Mouse (Mus musculus) stomach, embryonic 14.5 days (tissue): ENCODE measurements around the gene Mgat4d. TPM values are rescaled to one million over a fixed set of nuclear protein-coding genes. Genes with fewer than 3 reads are reported as not detected.
"Not testable (repeated sequence)": the region's sequence is repeated elsewhere in the genome, so short reads cannot be mapped to it uniquely, and the experiment has no call there.

ENCODE experiments used
- ATAC-seq: fragments of 200-750 bp; cut with Nextera tagmentation; 2 replicates; pipeline ENCODE4 v1.8.0; 2017; ENCODE audit warnings: low read depth, moderate TSS enrichment; ENCODE audit not compliant: insufficient number of reproducible peaks, insufficient read depth, low FRiP score
- H3K27ac ChIP-seq: fragments of 300-500 bp; sonication (generic); 2 replicates; pipeline ENCODE4 v1.5.1; 2014; ENCODE audit warnings: mild to moderate bottlenecking, low read length, moderate library complexity, mixed read lengths
- H3K27me3 ChIP-seq: fragments of 300-500 bp; sonication (generic); 2 replicates; pipeline ENCODE4 v1.6.1; 2014; ENCODE audit warnings: low read length, control low read depth, mixed read lengths; ENCODE audit not compliant: control insufficient read depth, insufficient read depth
- H3K36me3 ChIP-seq: fragments of 300-500 bp; sonication (generic); 2 replicates; pipeline ENCODE4 v1.6.1; 2014; ENCODE audit warnings: mild to moderate bottlenecking, control low read depth, low read length, moderate library complexity, mixed read lengths; ENCODE audit not compliant: control insufficient read depth, insufficient read depth
- H3K4me1 ChIP-seq: fragments of 300-500 bp; sonication (generic); 2 replicates; pipeline ENCODE4 v1.6.1; 2014; ENCODE audit warnings: low read length, control low read depth, mixed read lengths; ENCODE audit not compliant: control insufficient read depth, insufficient read depth
- H3K4me2 ChIP-seq: fragments of 300-500 bp; sonication (generic); replicated peaks from 2 replicates; pipeline ENCODE4 v1.6.1; 2014; ENCODE audit warnings: low read depth, low read length, control low read depth
- H3K4me3 ChIP-seq: fragments of 300-500 bp; sonication (generic); 2 replicates; pipeline ENCODE4 v1.5.1; 2014; ENCODE audit warnings: low read depth, low read length, control low read depth
- H3K9ac ChIP-seq: fragments of 300-500 bp; sonication (generic); replicated peaks from 2 replicates; pipeline ENCODE4 v1.6.1; 2014; ENCODE audit warnings: low read depth, mild to moderate bottlenecking, control low read depth, low read length, moderate library complexity, mixed read lengths
- H3K9me3 ChIP-seq: fragments of 300-500 bp; sonication (generic); 2 replicates; pipeline ENCODE4 v1.6.1; 2016; ENCODE audit warnings: low read depth, low read length, control low read depth; ENCODE audit not compliant: control insufficient read depth
- WGBS: fragments of 180-500 bp; shearing (Covaris S2); extraction: QIAGEN DNeasy Blood & Tissue Kit; methylation state at CpG from one replicate; pipeline ENCODE4 v1.1.7; 2014; 5-methylcytosine and 5-hydroxymethylcytosine counted together
- polyA plus RNA-seq: library from polyadenylated mRNA; unstranded; fragments of >200 nt; fragmentation: Nextera tagmentation; extraction: Ambion mirVana; gene quantifications from 2 replicates; pipeline ENCODE4 v1.2.1, GENCODE M21; 2014

Mgat4d gene
- polyA plus RNA-seq: not detected in 2 replicates

DNA sequence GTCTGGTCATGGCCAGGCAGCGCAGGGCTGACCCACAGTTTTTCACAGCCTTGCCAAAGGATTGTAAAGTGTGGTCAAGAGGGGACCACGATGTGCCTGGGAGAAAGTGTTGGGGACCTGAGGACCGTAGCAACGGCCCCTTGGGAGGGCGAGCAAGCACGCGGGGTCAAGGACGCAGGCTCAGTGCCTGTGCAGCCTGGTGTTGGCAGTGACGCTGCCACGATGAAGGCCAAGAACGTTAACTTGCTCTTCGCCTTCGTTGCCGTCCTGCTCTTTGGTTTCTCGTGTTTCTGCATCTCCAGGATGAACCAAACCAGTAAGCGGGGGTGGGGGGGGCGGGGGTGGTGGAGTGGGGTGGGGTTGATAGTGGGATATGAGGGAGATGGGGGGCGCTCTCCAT lies at the start of gene Mgat4d:
Mgat4d (plus strand) TSS at position 209 of the 400 bp plus-strand sequence.
- H3K4me2 ChIP-seq: no peak within 1 kb of the TSS
- no peak within 1 kb of the TSS for H3K4me3 ChIP-seq
- H3K36me3 ChIP-seq: no peaks in the 10 kb centered on the region
- H3K27ac ChIP-seq: no peak within 1 kb of the TSS
- WGBS: 77% methylated on average over 18 of the region's 18 CpGs
- ATAC-seq: no peak
- no peaks in the 10 kb centered on the region for H3K9me3 ChIP-seq
- no peak within 1 kb of the TSS for H3K9ac ChIP-seq
- H3K4me1 ChIP-seq: no peaks in the 10 kb centered on the region
- no peaks in the 10 kb centered on the region for H3K27me3 ChIP-seq

DNA sequence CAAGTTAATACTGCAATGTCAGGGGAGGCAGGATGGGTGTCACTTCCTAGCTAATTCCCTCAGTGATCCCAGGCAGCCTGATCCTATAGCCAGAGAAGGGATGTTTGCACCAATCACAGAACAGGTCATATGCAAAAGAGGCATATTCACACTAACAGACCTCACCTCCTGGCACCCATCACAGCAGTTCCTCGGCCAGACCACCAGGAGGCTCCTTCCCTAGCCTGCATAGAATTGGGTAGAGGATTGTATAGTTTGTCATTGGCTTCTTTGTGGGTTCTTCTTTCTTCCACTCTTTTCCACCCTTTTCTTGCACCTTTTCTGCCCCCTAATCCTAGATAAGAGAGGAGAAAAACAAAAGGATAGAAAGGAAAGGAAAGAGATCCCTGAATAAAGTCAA lies 48.1 kb upstream of the Mgat4d start:
- Histone ChIP-seq H3K9ac (no peak overlapping the region), H3K36me3 (no peaks in the 10 kb centered on the region), H3K4me3 (no peak overlapping the region), H3K4me2 (no peak overlapping the region), H3K9me3 (no peaks in the 10 kb centered on the region; the same call in 1 of the 2 replicates), H3K4me1 (no peaks in the 10 kb centered on the region), H3K27me3 (no peaks in the 10 kb centered on the region), H3K27ac (no peak overlapping the region)
- 45% methylated on average over 1 of the region's 1 CpGs for WGBS
- no peak for ATAC-seq

DNA sequence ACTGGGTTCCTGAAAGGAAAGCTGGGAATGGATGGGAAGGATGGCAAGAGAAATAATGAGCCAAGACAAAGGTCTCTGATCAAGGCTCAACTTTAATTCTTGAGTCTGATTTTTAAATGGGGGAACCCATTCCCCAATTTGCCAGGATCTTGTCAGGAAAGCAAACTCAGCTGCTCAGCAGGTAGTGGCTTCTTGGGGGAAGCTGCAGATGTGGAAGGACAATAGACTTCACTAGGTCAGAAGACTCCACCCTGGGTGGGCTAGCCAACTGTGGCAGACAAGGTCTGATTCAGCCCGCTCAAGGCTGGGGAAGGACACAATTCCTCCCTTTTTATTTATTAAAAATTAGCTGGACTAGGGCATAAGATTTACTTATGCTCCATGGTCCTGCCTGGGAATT lies 43.3 kb upstream of the Mgat4d start:
- no peak overlapping the region for H3K9ac ChIP-seq
- WGBS: 88% methylated on average over 1 of the region's 1 CpGs
- H3K9me3 ChIP-seq: no peaks in the 10 kb centered on the region; the same call in 1 of the 2 replicates
- no peak overlapping the region for H3K27ac ChIP-seq
- H3K4me1 ChIP-seq: no peaks in the 10 kb centered on the region
- H3K4me2 ChIP-seq: no peak overlapping the region
- H3K27me3 ChIP-seq: no peaks in the 10 kb centered on the region
- no peak for ATAC-seq
- no peak overlapping the region for H3K4me3 ChIP-seq
- H3K36me3 ChIP-seq: no peaks in the 10 kb centered on the region

DNA sequence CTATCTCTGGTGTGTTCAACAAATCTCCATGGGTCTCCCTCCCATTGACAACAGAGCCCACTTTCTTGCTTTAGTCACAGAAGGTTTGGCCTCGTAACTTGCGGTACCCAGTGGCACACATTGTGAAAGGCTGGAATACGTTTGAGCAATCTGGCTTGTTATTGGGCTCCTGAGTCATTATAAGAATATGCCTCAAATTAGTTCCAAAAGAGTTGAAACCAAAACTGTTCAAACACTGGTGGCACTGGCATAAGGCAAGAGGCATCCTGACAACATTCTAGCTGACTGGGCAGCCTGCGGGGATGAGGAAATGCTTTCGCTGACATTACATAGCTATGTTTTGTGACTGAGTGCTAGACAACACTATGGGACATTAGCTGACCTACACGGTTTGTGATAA lies 38.4 kb upstream of the Mgat4d start:
- Histone ChIP-seq H3K9me3 (no peaks in the 10 kb centered on the region), H3K36me3 (no peaks in the 10 kb centered on the region), H3K4me2 (no peak overlapping the region), H3K4me1 (no peaks in the 10 kb centered on the region), H3K27me3 (no peaks in the 10 kb centered on the region), H3K27ac (no peak overlapping the region), H3K4me3 (no peak overlapping the region), H3K9ac (no peak overlapping the region)
- 83% methylated on average over 6 of the region's 6 CpGs for WGBS
- ATAC-seq: no peak

DNA sequence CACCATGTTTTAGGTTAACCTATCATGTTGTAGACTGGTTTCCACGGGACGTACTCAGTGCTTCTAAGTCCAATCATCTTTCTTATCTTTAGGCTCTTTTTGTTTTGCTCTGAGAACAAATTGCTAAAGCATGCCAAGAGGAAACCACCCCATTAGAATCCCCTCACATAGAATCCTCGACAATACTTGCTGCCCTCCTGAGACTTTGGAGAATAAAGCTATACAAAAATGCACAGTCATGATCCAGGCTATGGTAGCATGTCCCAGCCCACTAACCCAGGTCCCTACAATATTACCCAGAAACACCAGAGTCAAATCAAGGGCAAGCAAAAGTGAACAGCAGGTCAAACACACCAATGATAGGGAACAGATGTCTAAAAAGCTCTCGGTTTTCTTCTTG lies 33.2 kb upstream of the Mgat4d start:
- 87% methylated on average over 4 of the region's 4 CpGs for WGBS
- not testable (repeated sequence) for H3K4me2 ChIP-seq, H3K9me3 ChIP-seq

DNA sequence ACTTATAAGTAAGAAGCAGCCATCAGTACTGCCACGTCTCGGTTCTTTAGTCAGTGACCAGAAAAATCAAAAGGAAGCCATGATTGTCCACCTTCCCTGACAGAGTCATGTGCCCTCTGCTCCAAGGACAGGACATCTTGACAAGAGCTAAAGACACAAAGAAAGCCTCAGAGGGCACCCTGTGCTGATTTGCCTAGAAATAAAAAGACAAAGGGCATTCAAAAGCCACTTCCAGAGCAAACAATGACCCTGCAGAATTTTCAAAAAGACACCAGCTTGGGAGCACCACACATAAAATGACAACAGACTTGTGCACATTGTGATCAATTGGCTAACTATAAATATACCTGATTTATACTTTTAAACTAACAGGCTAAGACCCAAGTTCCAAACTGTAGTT lies 32.6 kb upstream of the Mgat4d start:
- H3K27ac ChIP-seq: no peak overlapping the region
- 89% methylated on average over 2 of the region's 2 CpGs for WGBS
- no peak for ATAC-seq

More for the DNA sequence above, 33.2 kb upstream of the Mgat4d start:
- not testable (repeated sequence) for H3K4me1 ChIP-seq, H3K9ac ChIP-seq, H3K27me3 ChIP-seq, ATAC-seq, H3K27ac ChIP-seq, H3K4me3 ChIP-seq
- H3K36me3 ChIP-seq: peaks cover 25% of the 10 kb centered on the region

DNA sequence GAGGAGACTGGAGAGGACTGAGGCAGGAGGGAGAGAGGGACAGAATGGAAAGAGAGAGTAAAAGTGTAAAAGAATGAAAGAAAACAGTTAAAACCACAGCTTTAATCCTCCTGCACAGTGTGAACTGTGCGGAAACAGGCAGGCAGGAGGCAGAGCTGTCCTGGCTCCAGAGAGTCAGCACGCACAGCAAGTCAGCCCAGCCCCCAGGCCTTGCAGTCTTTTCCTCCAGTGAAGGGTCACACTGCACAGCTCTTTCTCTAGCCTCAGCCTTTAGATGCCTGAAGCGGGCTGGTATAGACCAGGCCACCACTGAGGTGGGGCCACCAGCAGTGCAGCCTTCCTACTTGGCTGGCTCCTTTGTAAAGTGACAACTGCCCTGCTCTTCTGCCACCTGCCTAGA lies 27.7 kb upstream of the Mgat4d start:
- no peak overlapping the region for H3K9ac ChIP-seq
- no peak overlapping the region for H3K4me3 ChIP-seq
- peaks cover 35% of the 10 kb centered on the region for H3K36me3 ChIP-seq
- H3K27me3 ChIP-seq: no peaks in the 10 kb centered on the region
- no peak overlapping the region for H3K4me2 ChIP-seq
- no peak overlapping the region for H3K27ac ChIP-seq
- H3K4me1 ChIP-seq: no peaks in the 10 kb centered on the region
- WGBS: 81% methylated on average over 3 of the region's 3 CpGs
- H3K9me3 ChIP-seq: no peaks in the 10 kb centered on the region
- no peak for ATAC-seq

More for the DNA sequence above, 32.6 kb upstream of the Mgat4d start:
- Histone ChIP-seq H3K9me3 (no peaks in the 10 kb centered on the region), H3K9ac (no peak overlapping the region), H3K27me3 (no peaks in the 10 kb centered on the region), H3K4me2 (no peak overlapping the region), H3K4me1 (no peaks in the 10 kb centered on the region), H3K4me3 (no peak overlapping the region), H3K36me3 (peaks cover 28% of the 10 kb centered on the region)

DNA sequence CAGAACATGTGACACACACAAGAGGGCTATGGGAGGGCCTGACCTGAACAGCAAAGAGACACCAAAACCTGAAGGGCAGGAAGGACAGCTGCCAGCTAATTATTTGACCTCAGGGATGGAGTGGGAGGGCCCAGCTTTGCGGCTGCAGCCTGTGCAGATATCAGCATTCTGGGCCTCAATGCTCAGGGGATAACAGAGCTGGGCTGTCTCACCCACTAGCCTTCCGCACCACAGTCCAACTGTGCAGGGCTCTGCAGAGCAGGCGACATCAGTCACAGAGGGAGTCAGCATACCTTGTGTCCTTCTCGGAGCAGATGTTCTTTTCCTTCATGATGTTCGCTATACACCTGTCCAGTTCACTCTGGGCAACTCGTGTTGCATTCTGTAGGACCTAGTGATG lies 25.9 kb upstream of the Mgat4d start:
- H3K27me3 ChIP-seq: no peaks in the 10 kb centered on the region
- H3K27ac ChIP-seq: no peak overlapping the region
- no peaks in the 10 kb centered on the region for H3K9me3 ChIP-seq
- no peak overlapping the region for H3K9ac ChIP-seq
- 88% methylated on average over 6 of the region's 6 CpGs for WGBS
- H3K4me1 ChIP-seq: no peaks in the 10 kb centered on the region
- H3K4me2 ChIP-seq: no peak overlapping the region
- no peak overlapping the region for H3K4me3 ChIP-seq
- no peak for ATAC-seq
- peaks cover 24% of the 10 kb centered on the region for H3K36me3 ChIP-seq

DNA sequence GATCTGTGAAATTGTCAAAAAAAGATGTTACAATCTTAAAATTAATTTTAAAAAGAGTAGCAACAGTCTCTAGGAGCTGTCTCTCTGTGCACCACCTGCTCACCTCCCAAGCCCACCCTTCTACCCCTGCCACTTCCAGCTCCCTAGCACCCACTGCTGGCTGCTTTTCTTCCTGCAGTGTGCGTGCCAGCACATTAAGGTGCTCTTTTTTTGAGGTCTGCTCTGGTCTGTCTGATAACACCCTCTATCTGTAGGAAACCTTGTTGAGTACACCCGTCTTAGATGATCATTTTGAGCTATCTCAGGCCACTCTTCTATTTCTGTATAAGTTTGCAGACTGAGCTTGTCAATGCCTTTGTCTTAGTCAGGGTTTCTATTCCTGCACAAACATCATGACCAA lies 25.2 kb upstream of the Mgat4d start:
- H3K4me1 ChIP-seq: no peaks in the 10 kb centered on the region
- H3K4me2 ChIP-seq: no peak overlapping the region
- peaks cover 22% of the 10 kb centered on the region for H3K36me3 ChIP-seq
- H3K9me3 ChIP-seq: no peaks in the 10 kb centered on the region
- no peak for ATAC-seq
- 81% methylated on average over 2 of the region's 2 CpGs for WGBS
- no peaks in the 10 kb centered on the region for H3K27me3 ChIP-seq
- no peak overlapping the region for H3K27ac ChIP-seq
- H3K9ac ChIP-seq: no peak overlapping the region
- H3K4me3 ChIP-seq: no peak overlapping the region
